Mouse (Mus musculus): ENCODE data around the gene 4930558K02Rik.

GRCm38 (mm10) chr1:161951009-161951779 lies 28.2 kb downstream of the 4930558K02Rik start:
- TF ChIP-seq POLR2A (IDR thresholded peaks at IDR 0.05; ENCODE audit: borderline replicate concordance, control insufficient read depth, low read depth, low read length) (no peak), CTCF (IDR thresholded peaks at IDR 0.05; ENCODE audit: control insufficient read depth, insufficient read depth, low read length) (no peak)
